Mouse (Mus musculus) spleen, adult 2 months (tissue): ENCODE measurements around the gene Wnt5b.

Experiments
- CTCF ChIP-seq: fragments of 200-500 bp; IDR thresholded peaks from 2 replicates; pipeline ENCODE4 v1.5.1; 2011; ENCODE audit warnings: mild to moderate bottlenecking, inconsistent platforms; ENCODE audit not compliant: insufficient read depth, insufficient read length, insufficient replicate concordance; ENCODE audit errors: extremely low read depth
- POLR2A ChIP-seq: fragments of 200-500 bp; IDR thresholded peaks from 2 replicates; pipeline ENCODE4 v1.6.1; 2011; ENCODE audit warnings: low read depth, low read length, inconsistent platforms

DNA sequence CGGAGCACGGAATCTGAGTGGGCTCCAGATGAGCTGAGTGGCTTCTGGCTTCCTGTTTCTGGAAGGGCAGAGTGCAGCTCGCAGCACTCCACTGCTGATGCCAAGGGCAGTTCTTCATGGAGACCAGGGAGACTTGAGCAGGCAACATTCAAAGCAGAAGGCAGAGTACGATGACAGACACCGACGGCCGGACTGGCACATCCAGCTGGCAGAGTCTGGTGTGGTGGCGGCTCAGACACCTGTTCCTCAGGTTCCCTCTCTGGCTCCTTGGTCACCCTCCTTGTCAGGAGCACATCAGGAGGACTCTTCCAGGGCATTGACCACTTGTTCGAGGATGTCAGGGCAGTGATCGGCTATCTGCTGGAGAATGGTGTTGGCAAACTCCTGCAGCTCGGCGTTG, 31.2 kb upstream of the Wnt5b start:
- TF ChIP-seq POLR2A, result no peak
- no peak for TF ChIP-seq CTCF
